Mouse (Mus musculus): ENCODE results near the gene Rpf2.

- TF ChIP-seq MAFK (IDR thresholded peaks at IDR 0.05; ENCODE audit: insufficient read depth, low read depth, low read length) = no peak
- TF ChIP-seq ZC3H11A (IDR thresholded peaks at IDR 0.05; ENCODE audit: borderline replicate concordance, low read depth, low read length) = no peak
- no peak for TF ChIP-seq CHD2 (IDR thresholded peaks at IDR 0.05; ENCODE audit: low read depth, low read length)
- TF ChIP-seq ZNF384 (IDR thresholded peaks at IDR 0.05; ENCODE audit: low read depth, low read length) = no peak
Measured at GRCm38 (mm10) chr10:40284179-40284831, 37.5 kb upstream of the Rpf2 start.

Measured in ES-E14 (cell line).